Mouse (Mus musculus): ENCODE data around the gene Tmod3.

DNA sequence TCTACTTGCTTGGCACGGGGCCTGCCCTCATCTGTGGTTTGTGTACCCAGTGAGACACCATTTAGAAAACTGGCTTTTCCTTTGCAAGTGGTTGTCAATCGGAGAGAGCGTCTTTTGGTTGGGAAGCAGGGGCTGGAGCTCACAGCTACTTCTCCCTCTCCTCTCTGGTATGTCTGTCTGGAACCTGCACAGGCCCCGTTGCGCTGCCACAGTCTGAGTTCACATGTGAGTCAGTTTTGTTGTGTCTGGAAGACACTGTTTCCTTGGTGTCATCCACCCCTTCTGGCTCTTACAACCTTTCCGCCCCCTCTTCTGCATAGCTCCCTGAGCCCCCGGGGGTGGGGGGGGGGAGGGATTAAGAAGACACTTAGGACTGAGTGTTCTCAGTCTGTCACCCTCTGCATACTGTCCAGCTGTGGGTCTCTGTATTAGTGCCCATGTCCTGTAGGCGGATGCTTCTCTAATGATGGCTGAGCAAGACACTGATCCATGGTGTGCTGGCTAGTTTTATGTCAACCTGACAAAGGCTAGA is 25.0 kb downstream of the Tmod3 start:
- TF ChIP-seq CTCF (IDR thresholded peaks at IDR 0.05; ENCODE audit: low read depth) (no peak), EP300 (IDR thresholded peaks at IDR 0.05; ENCODE audit: low read depth) (no peak)

Data from liver, embryonic 14.5 days (tissue).